Mouse (Mus musculus): Measurements from ENCODE around the gene Rimkla. TPM values are rescaled to one million over a fixed set of nuclear protein-coding genes. Genes with fewer than 3 reads are reported as not detected.
"Not testable (repeated sequence)": the region's sequence is repeated elsewhere in the genome, so short reads cannot be mapped to it uniquely, and the experiment has no call there.

Rimkla gene
- 4.5 and 4.6 TPM in 2 replicates for polyA plus RNA-seq (2015; fragmentation: Nextera tagmentation; extraction: Ambion mirVana)

DNA sequence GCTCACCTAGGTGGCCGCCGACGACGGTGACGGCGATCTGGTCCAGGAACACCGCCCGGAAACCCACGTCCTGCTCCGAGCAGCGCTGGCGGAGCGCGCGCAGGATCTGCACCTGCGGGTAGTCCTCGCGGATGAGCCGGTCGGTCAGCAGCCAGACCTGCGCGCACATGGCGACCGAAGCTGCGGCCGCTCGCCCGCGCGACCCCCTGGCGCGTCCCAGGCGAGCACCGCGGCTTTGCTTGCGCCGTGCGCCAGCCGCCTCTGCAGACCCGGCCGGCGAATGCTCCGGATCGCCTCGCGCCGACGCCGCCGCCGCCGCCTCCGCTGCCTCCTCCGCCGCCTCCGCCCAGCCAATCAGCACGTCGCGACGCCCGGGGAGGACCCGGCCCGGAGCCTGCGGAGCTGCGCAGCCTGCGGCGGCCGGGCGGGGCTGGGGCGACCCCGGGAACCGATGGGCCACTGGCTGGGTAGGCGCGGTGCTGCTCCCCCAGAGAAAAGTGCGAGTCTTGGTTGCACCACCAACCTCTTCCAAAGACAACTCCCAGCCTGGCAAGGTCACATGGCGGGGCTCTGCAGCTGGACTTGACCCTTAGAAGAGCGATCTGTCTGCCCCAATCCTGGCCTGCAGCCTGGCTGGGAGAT is at the start of gene Rimkla:
Rimkla (minus strand) TSS at position 338 of the 642 bp plus-strand sequence.
- Histone ChIP-seq H3K4me2 (ENCODE audit: low read depth, low read length) (peak within 1 kb of the TSS; percentile 76), H3K9ac (ENCODE audit: low read length) (peak within 1 kb of the TSS; percentile 67), H3K4me1 (ENCODE audit: control insufficient read depth, insufficient read depth, low read length) (0 out of 2 replicates have a peak, but pooled peaks cover 2% of the 10 kb centered on the region), H3K27me3 (ENCODE audit: control insufficient read depth, insufficient read depth, low read length) (peaks cover 14% of the 10 kb centered on the region), H3K36me3 (ENCODE audit: control insufficient read depth, insufficient read depth) (no peaks in the 10 kb centered on the region), H3K27ac (ENCODE audit: low read length) (no peak within 1 kb of the TSS), H3K4me3 (ENCODE audit: low read length) (peak within 1 kb of the TSS; percentile 69), H3K9me3 (replicated peaks; ENCODE audit: control insufficient read depth, low read length) (peaks cover 4% of the 10 kb centered on the region)
- under 1% methylated on average over 77 of the region's 77 CpGs for WGBS
- ATAC-seq (replicated peaks; ENCODE audit: extremely low read depth, insufficient read depth, low FRiP score), result peak; percentile 84

- no peaks in the 10 kb centered on the region for H3K36me3 ChIP-seq (ENCODE audit: control insufficient read depth, insufficient read depth)
- H3K9ac ChIP-seq (ENCODE audit: low read length), result peak overlapping the region; percentile 97
- ATAC-seq (replicated peaks; ENCODE audit: extremely low read depth, insufficient read depth, low FRiP score), result no peak
- peak overlapping the region; percentile 99 for H3K4me3 ChIP-seq (ENCODE audit: low read length)
- H3K27ac ChIP-seq (ENCODE audit: low read length), result peak overlapping the region; percentile 99
- no peaks in the 10 kb centered on the region for H3K27me3 ChIP-seq (ENCODE audit: control insufficient read depth, insufficient read depth, low read length)
- no peaks in the 10 kb centered on the region for H3K9me3 ChIP-seq (replicated peaks; ENCODE audit: control insufficient read depth, low read length)
- peak overlapping the region; percentile 89 for H3K4me2 ChIP-seq (ENCODE audit: low read depth, low read length)
- peaks cover 19% of the 10 kb centered on the region for H3K4me1 ChIP-seq (ENCODE audit: control insufficient read depth, insufficient read depth, low read length)
- 3% methylated on average over 10 of the region's 10 CpGs for WGBS
Measured at GRCm38 (mm10) chr4:119540533-119540890, 48.1 kb upstream of the Rimkla start.

- peak overlapping the region; percentile 99 for H3K27ac ChIP-seq (ENCODE audit: low read length)
- no peaks in the 10 kb centered on the region for H3K9me3 ChIP-seq (replicated peaks; ENCODE audit: control insufficient read depth, low read length)
- H3K4me1 ChIP-seq (ENCODE audit: control insufficient read depth, insufficient read depth, low read length), result peaks cover 19% of the 10 kb centered on the region
- peak overlapping the region; percentile 97 for H3K9ac ChIP-seq (ENCODE audit: low read length)
- no peaks in the 10 kb centered on the region for H3K36me3 ChIP-seq (ENCODE audit: control insufficient read depth, insufficient read depth)
- peak; percentile 79 for ATAC-seq (replicated peaks; ENCODE audit: extremely low read depth, insufficient read depth, low FRiP score)
- no peaks in the 10 kb centered on the region for H3K27me3 ChIP-seq (ENCODE audit: control insufficient read depth, insufficient read depth, low read length)
- H3K4me2 ChIP-seq (ENCODE audit: low read depth, low read length), result peak overlapping the region; percentile 89
- H3K4me3 ChIP-seq (ENCODE audit: low read length), result peak overlapping the region; percentile 99
- WGBS, result under 1% methylated on average over 76 of the region's 76 CpGs
Measured at GRCm38 (mm10) chr4:119539836-119540532, 47.6 kb upstream of the Rimkla start.

GRCm38 (mm10) chr4:119539031-119539824 is 46.8 kb upstream of the Rimkla start, which contains the start of gene Frg2f1:
Gene Frg2f1, minus strand, starts transcription at chr4:119539529.
- H3K36me3 ChIP-seq (ENCODE audit: control insufficient read depth, insufficient read depth), result no peaks in the 10 kb centered on the region
- peak within 1 kb of the TSS; percentile 89 for H3K4me2 ChIP-seq (ENCODE audit: low read depth, low read length)
- peak; percentile 92 for ATAC-seq (replicated peaks; ENCODE audit: extremely low read depth, insufficient read depth, low FRiP score)
- no peaks in the 10 kb centered on the region for H3K9me3 ChIP-seq (replicated peaks; ENCODE audit: control insufficient read depth, low read length)
- H3K27me3 ChIP-seq (ENCODE audit: control insufficient read depth, insufficient read depth, low read length), result no peaks in the 10 kb centered on the region
- WGBS, result under 1% methylated on average over 76 of the region's 85 CpGs
- H3K9ac ChIP-seq (ENCODE audit: low read length), result peak within 1 kb of the TSS; percentile 97
- H3K4me3 ChIP-seq (ENCODE audit: low read length), result peak within 1 kb of the TSS; percentile 99
- peaks cover 19% of the 10 kb centered on the region for H3K4me1 ChIP-seq (ENCODE audit: control insufficient read depth, insufficient read depth, low read length)
- H3K27ac ChIP-seq (ENCODE audit: low read length), result peak within 1 kb of the TSS; percentile 99

- Histone ChIP-seq H3K9ac (ENCODE audit: low read length) (no peak overlapping the region), H3K27ac (ENCODE audit: low read length) (no peak overlapping the region)
- WGBS, result 87% methylated on average over 4 of the region's 4 CpGs
Measured at GRCm38 (mm10) chr4:119537436-119537835, 45.0 kb upstream of the Rimkla start.

DNA sequence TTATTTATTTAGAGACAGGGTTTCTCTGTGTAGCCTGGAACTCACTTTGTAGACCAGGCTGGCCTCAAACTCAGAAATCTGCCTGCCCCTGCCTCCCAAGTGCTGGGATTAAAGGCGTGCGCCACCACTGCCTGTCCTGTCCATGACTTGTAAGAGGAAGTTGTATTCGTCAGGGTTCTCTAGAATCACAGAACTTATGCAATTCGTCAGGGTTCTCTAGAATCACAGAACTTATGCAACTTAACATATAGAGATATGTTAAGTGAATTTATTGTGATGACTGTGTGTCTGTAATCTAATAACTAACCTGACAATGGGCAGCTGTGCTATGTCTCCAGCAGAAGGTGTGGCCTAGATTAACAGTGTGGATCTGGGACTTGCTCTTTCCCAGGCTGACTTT is 44.2 kb upstream of the Rimkla start, which contains the start of gene Foxj3:
Foxj3 (plus strand) TSS at position 390 of the 400 bp plus-strand sequence.
- not testable (repeated sequence) for H3K9me3 ChIP-seq (replicated peaks; ENCODE audit: control insufficient read depth, low read length); H3K27me3 ChIP-seq (ENCODE audit: control insufficient read depth, insufficient read depth, low read length); H3K4me3 ChIP-seq (ENCODE audit: low read length); H3K4me2 ChIP-seq (ENCODE audit: low read depth, low read length); H3K9ac ChIP-seq (ENCODE audit: low read length); H3K36me3 ChIP-seq (ENCODE audit: control insufficient read depth, insufficient read depth); ATAC-seq (replicated peaks; ENCODE audit: extremely low read depth, insufficient read depth, low FRiP score); H3K27ac ChIP-seq (ENCODE audit: low read length)
- 90% methylated on average over 4 of the region's 4 CpGs for WGBS
- H3K4me1 ChIP-seq (ENCODE audit: control insufficient read depth, insufficient read depth, low read length), result peaks cover 16% of the 10 kb centered on the region

More at GRCm38 (mm10) chr4:119537436-119537835, 45.0 kb upstream of the Rimkla start:
- Histone ChIP-seq H3K27me3 (ENCODE audit: control insufficient read depth, insufficient read depth, low read length) (no peaks in the 10 kb centered on the region), H3K4me3 (ENCODE audit: low read length) (no peak overlapping the region), H3K9me3 (replicated peaks; ENCODE audit: control insufficient read depth, low read length) (no peaks in the 10 kb centered on the region), H3K36me3 (ENCODE audit: control insufficient read depth, insufficient read depth) (no peaks in the 10 kb centered on the region), H3K4me1 (ENCODE audit: control insufficient read depth, insufficient read depth, low read length) (peaks cover 16% of the 10 kb centered on the region), H3K4me2 (ENCODE audit: low read depth, low read length) (no peak overlapping the region)
- ATAC-seq (replicated peaks; ENCODE audit: extremely low read depth, insufficient read depth, low FRiP score), result no peak

DNA sequence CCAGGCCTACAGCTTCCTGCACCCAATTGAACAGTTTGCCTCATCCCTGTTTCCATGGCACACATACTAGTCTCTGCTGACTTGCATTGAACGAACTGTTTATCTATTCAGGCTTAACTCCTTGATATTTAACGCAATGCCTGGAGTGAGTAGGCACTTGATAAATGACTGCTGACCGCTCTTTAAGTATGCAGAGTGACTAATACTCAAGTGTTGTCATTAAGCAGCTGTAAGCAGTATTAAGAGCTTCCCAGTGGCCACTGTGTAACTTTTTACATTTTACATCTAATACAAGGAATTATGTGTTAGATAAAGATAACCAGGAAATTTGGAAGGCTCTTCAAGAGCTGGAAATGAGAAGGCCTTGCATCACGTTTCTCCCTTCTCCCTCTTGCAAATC is 42.7 kb upstream of the Rimkla start:
- Histone ChIP-seq H3K27me3 (ENCODE audit: control insufficient read depth, insufficient read depth, low read length) (no peaks in the 10 kb centered on the region), H3K36me3 (ENCODE audit: control insufficient read depth, insufficient read depth) (no peaks in the 10 kb centered on the region), H3K27ac (ENCODE audit: low read length) (peak overlapping the region; percentile 7; the same call in 1 of the 2 replicates), H3K9me3 (replicated peaks; ENCODE audit: control insufficient read depth, low read length) (no peaks in the 10 kb centered on the region), H3K9ac (ENCODE audit: low read length) (no peak overlapping the region), H3K4me1 (ENCODE audit: control insufficient read depth, insufficient read depth, low read length) (peaks cover 6% of the 10 kb centered on the region), H3K4me3 (ENCODE audit: low read length) (no peak overlapping the region), H3K4me2 (ENCODE audit: low read depth, low read length) (no peak overlapping the region)
- no peak for ATAC-seq (replicated peaks; ENCODE audit: extremely low read depth, insufficient read depth, low FRiP score)
- WGBS, result 36% methylated on average over 4 of the region's 4 CpGs

- WGBS, result 73% methylated on average over 2 of the region's 2 CpGs
- no peak overlapping the region for H3K9ac ChIP-seq (ENCODE audit: low read length)
- ATAC-seq (replicated peaks; ENCODE audit: extremely low read depth, insufficient read depth, low FRiP score), result no peak
Measured at GRCm38 (mm10) chr4:119531813-119532212, 39.4 kb upstream of the Rimkla start.

More at GRCm38 (mm10) chr4:119531813-119532212, 39.4 kb upstream of the Rimkla start:
- Histone ChIP-seq H3K36me3 (ENCODE audit: control insufficient read depth, insufficient read depth) (no peaks in the 10 kb centered on the region), H3K9me3 (replicated peaks; ENCODE audit: control insufficient read depth, low read length) (no peaks in the 10 kb centered on the region), H3K4me3 (ENCODE audit: low read length) (no peak overlapping the region), H3K27me3 (ENCODE audit: control insufficient read depth, insufficient read depth, low read length) (no peaks in the 10 kb centered on the region), H3K4me1 (ENCODE audit: control insufficient read depth, insufficient read depth, low read length) (no peaks in the 10 kb centered on the region), H3K27ac (ENCODE audit: low read length) (no peak overlapping the region), H3K4me2 (ENCODE audit: low read depth, low read length) (no peak overlapping the region)
